Mouse (Mus musculus): ENCODE measurements around the gene Rnf13. TPM values are rescaled to one million over a fixed set of nuclear protein-coding genes. Genes with fewer than 3 reads are reported as not detected.
A peak's percentile ranks its signal among the peaks of the same experiment; 100 is the strongest.

The Rnf13 gene
- polyA plus RNA-seq, 1 experiment = 15.6 TPM

DNA sequence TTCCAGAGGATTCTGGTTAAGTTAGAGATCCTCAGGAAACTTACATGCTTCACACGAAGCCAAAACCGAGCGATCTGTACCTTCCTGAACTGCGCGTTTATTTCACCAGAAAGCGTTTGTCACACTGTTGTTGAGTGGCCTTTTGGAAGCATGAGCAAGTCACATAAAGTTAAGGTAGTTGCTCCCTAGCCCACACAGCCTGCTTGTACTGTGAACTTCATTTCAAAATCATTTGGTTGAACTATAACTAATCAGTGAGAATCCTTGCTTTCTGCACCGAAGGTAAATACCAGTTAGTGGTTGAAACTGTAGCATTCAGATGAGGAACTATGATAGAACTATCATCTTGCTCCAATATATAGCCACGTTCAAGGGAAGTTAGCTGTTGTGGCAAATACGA, 39.1 kb upstream of the Rnf13 start:
- Histone ChIP-seq H3ac (ENCODE audit: control insufficient read depth, insufficient read length) (no peak overlapping the region), H3K79me2 (ENCODE audit: control insufficient read depth, insufficient read depth) (no peaks in the 10 kb centered on the region), H3K27me3 (ENCODE audit: control insufficient read depth, insufficient read depth, insufficient read length) (peaks cover 14% of the 10 kb centered on the region), H3K36me3 (ENCODE audit: control insufficient read depth, insufficient read depth) (no peaks in the 10 kb centered on the region), H3K4me3 (no peak overlapping the region), H3K4me2 (ENCODE audit: low read depth) (no peak overlapping the region)
- no peak for TF ChIP-seq POLR2AphosphoS2 (IDR thresholded peaks at IDR 0.05; ENCODE audit: insufficient read length, low read depth)
- TF ChIP-seq REST (IDR thresholded peaks at IDR 0.05; ENCODE audit: insufficient read depth, insufficient read length) = no peak
- no peak for TF ChIP-seq CEBPB (IDR thresholded peaks at IDR 0.05; ENCODE audit: insufficient read depth, poor library complexity, severe bottlenecking)
- no peak for TF ChIP-seq MYOG (IDR thresholded peaks at IDR 0.05; ENCODE audit: control insufficient read depth in 1 of 3, insufficient read depth in 1 of 3, insufficient read length in 2 of 3, low read depth in 2 of 3)
- TF ChIP-seq MAX (IDR thresholded peaks at IDR 0.05; ENCODE audit: low read depth) = no peak
- no peak for TF ChIP-seq POLR2A (IDR thresholded peaks at IDR 0.05; ENCODE audit: insufficient read length, low read depth)
- no peak for TF ChIP-seq SRF (IDR thresholded peaks at IDR 0.05; ENCODE audit: control insufficient read depth, insufficient read length, low read depth)
- TF ChIP-seq E2F4 (IDR thresholded peaks at IDR 0.05; ENCODE audit: insufficient read depth) = no peak
- no peak for TF ChIP-seq TCF3 (IDR thresholded peaks at IDR 0.05; ENCODE audit: insufficient read length, low read depth)
- TF ChIP-seq TCF12 (IDR thresholded peaks at IDR 0.05; ENCODE audit: insufficient read depth, poor library complexity, severe bottlenecking) = no peak
- TF ChIP-seq USF1 (IDR thresholded peaks at IDR 0.05; ENCODE audit: low read depth) = no peak
- no peak for TF ChIP-seq MYOD1 (IDR thresholded peaks at IDR 0.05; ENCODE audit: control insufficient read depth in 1 of 3, insufficient read length in 2 of 3, low read depth in 2 of 3)

DNA sequence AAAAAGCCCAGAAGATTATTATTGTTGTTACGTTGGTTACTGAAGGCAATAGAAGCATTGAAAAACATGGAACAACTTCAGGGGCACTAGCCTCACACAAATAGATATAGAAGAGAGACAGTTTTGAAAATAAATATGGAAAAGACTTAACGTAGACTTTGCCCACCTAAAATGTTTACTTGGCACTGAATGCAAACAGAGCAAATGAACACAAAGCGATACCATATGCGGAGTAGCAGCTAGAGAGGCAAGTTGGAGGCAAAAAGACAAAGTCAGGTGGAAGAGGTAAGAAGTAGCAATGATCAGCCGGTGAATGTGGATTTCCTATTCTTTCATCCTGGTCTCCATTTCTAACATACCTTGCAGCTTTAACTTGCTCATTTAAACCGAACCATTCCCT, 21.7 kb upstream of the Rnf13 start:
- Histone ChIP-seq H3K36me3 (ENCODE audit: control insufficient read depth, insufficient read depth) (no peaks in the 10 kb centered on the region), H3K79me2 (ENCODE audit: control insufficient read depth, insufficient read depth) (no peaks in the 10 kb centered on the region), H3ac (ENCODE audit: control insufficient read depth, insufficient read length) (no peak overlapping the region), H3K27me3 (ENCODE audit: control insufficient read depth, insufficient read depth, insufficient read length) (no peaks in the 10 kb centered on the region), H3K4me3 (no peak overlapping the region), H3K4me2 (ENCODE audit: low read depth) (no peak overlapping the region)
- no peak for TF ChIP-seq USF1 (IDR thresholded peaks at IDR 0.05; ENCODE audit: low read depth)
- no peak for TF ChIP-seq MYOG (IDR thresholded peaks at IDR 0.05; ENCODE audit: control insufficient read depth in 1 of 3, insufficient read depth in 1 of 3, insufficient read length in 2 of 3, low read depth in 2 of 3)
- no peak for TF ChIP-seq CEBPB (IDR thresholded peaks at IDR 0.05; ENCODE audit: insufficient read depth, poor library complexity, severe bottlenecking)
- no peak for TF ChIP-seq POLR2AphosphoS2 (IDR thresholded peaks at IDR 0.05; ENCODE audit: insufficient read length, low read depth)
- TF ChIP-seq SRF (IDR thresholded peaks at IDR 0.05; ENCODE audit: control insufficient read depth, insufficient read length, low read depth) = no peak
- no peak for TF ChIP-seq TCF12 (IDR thresholded peaks at IDR 0.05; ENCODE audit: insufficient read depth, poor library complexity, severe bottlenecking)
- TF ChIP-seq TCF3 (IDR thresholded peaks at IDR 0.05; ENCODE audit: insufficient read length, low read depth) = no peak

DNA sequence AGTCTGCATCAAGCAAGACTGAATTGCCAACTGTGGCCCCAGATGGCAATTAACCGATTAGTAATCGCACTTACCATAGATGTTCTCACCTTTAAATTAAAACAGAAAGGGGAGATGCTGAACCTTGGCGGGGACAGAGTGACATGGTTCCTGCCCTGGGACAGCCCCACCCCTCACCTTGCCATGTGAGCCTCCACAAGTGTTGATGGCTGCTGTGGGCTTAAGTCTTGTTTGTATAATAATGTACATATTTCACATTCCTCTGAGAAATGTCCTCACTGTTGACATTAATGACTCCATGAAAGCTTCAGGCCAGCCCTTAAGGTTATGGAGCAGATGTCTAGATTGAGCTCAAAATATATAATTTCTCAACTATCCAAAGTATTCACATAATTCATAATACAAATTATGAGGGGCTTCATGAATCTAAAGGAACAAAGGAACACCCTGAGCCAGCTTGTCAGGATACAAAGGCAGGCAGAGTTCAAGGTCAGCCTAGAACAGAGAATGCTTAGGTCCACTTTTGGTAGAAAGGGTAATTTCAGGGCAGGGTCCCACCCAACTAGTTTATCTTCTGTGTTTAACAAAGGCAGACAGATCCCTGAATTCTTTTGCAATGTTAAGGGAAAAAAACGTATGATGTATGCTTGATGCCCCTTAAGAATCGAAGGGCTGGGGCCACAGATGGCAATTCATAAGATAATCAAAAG, 3.5 kb upstream of the Rnf13 start:
- no peaks in the 10 kb centered on the region for H3K36me3 ChIP-seq (ENCODE audit: control insufficient read depth, insufficient read depth)
- TF ChIP-seq USF1 (IDR thresholded peaks at IDR 0.05; ENCODE audit: low read depth) = no peak
- no peak for TF ChIP-seq TCF12 (IDR thresholded peaks at IDR 0.05; ENCODE audit: insufficient read depth, poor library complexity, severe bottlenecking)
- TF ChIP-seq E2F4 (IDR thresholded peaks at IDR 0.05; ENCODE audit: insufficient read depth) = no peak
- TF ChIP-seq POLR2AphosphoS2 (IDR thresholded peaks at IDR 0.05; ENCODE audit: insufficient read length, low read depth) = no peak
- TF ChIP-seq POLR2A (IDR thresholded peaks at IDR 0.05; ENCODE audit: insufficient read length, low read depth) = no peak
- TF ChIP-seq TCF3 (IDR thresholded peaks at IDR 0.05; ENCODE audit: insufficient read length, low read depth) = no peak
- TF ChIP-seq SRF (IDR thresholded peaks at IDR 0.05; ENCODE audit: control insufficient read depth, insufficient read length, low read depth) = no peak
- no peak for TF ChIP-seq CEBPB (IDR thresholded peaks at IDR 0.05; ENCODE audit: insufficient read depth, poor library complexity, severe bottlenecking)
- TF ChIP-seq MYOD1 (IDR thresholded peaks at IDR 0.05; ENCODE audit: control insufficient read depth in 1 of 3, insufficient read length in 2 of 3, low read depth in 2 of 3) = no peak
- TF ChIP-seq MYOG (IDR thresholded peaks at IDR 0.05; ENCODE audit: control insufficient read depth in 1 of 3, insufficient read depth in 1 of 3, insufficient read length in 2 of 3, low read depth in 2 of 3) = no peak
- no peak for TF ChIP-seq MAX (IDR thresholded peaks at IDR 0.05; ENCODE audit: low read depth)
- no peak for TF ChIP-seq REST (IDR thresholded peaks at IDR 0.05; ENCODE audit: insufficient read depth, insufficient read length)
- no peak overlapping the region for H3ac ChIP-seq (ENCODE audit: control insufficient read depth, insufficient read length)
- no peak overlapping the region for H3K4me2 ChIP-seq (ENCODE audit: low read depth)
- H3K79me2 ChIP-seq (ENCODE audit: control insufficient read depth, insufficient read depth) = peaks cover 7% of the 10 kb centered on the region
- H3K27me3 ChIP-seq (ENCODE audit: control insufficient read depth, insufficient read depth, insufficient read length) = no peaks in the 10 kb centered on the region
- no peak overlapping the region for H3K4me3 ChIP-seq

DNA sequence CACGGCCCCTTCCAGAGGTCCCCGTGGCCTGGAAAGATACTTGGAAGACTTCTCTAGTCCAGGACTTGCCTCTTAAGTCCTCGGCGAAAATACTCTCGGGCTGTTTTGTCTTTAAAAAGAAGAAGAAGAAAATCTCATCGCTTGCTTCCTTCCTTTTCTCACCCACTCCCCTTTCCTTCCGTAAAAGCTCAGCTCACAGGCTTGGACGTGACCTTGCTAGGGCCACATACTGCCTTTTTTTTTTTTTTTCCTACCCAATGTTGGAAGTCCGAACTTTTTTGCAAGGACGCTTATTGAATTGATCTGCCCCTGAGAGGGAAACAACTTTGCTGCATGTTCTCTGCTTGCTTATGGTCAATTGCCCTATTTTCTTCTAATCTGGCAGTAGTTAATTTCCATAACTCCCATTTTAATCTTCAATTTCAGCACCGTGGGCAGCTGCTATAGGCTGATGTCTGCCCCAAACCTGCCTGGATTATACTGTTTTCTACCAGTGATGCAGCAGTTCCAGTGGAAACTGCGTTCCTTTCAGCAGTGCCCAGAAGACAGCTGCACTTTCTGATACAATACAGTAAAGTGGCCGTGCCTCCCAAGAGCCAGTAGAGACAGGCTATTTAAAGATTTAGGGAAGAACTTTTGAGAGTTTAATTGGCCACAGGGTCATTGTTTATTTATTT, 695 bp downstream of the Rnf13 start:
- H3ac ChIP-seq (ENCODE audit: control insufficient read depth, insufficient read length) = peak overlapping the region; percentile 26
- peak overlapping the region; percentile 68 for H3K4me3 ChIP-seq

More for the DNA sequence above, 695 bp downstream of the Rnf13 start:
- Histone ChIP-seq H3K27me3 (ENCODE audit: control insufficient read depth, insufficient read depth, insufficient read length) (no peaks in the 10 kb centered on the region), H3K79me2 (ENCODE audit: control insufficient read depth, insufficient read depth) (peaks cover 25% of the 10 kb centered on the region), H3K36me3 (ENCODE audit: control insufficient read depth, insufficient read depth) (no peaks in the 10 kb centered on the region), H3K4me2 (ENCODE audit: low read depth) (peak overlapping the region; percentile 95)
- TF ChIP-seq MYOG (IDR thresholded peaks at IDR 0.05; ENCODE audit: control insufficient read depth in 1 of 3, insufficient read depth in 1 of 3, insufficient read length in 2 of 3, low read depth in 2 of 3) (peak in 2 of 3 experiments; percentile 53 to 76), POLR2AphosphoS2 (IDR thresholded peaks at IDR 0.05; ENCODE audit: insufficient read length, low read depth) (no peak), REST (IDR thresholded peaks at IDR 0.05; ENCODE audit: insufficient read depth, insufficient read length) (peak; percentile 35), MYOD1 (IDR thresholded peaks at IDR 0.05; ENCODE audit: control insufficient read depth in 1 of 3, insufficient read length in 2 of 3, low read depth in 2 of 3) (peak; percentile 32 to 67 (median 52))

Data from myocyte (in vitro differentiated cells).